In the genomic region with DNA sequence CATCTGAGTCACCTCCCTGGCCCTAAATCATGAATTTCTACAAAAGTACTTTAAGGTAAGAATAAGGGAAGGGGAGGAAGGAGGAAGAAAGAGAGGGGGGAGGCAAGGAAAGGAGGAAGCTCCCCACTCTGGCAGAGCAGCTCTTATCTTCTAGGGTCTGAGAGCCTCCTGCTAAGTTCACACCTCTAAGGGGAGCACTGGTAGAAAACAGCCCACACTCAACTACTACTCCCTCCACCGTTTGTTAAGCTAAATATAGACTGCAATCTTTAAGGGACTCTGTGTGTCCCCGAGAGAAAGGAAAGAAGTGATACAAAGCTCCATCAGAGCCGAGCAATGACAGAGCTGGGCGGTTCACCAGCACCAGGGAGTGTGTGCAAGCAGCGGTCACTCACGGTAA, we compare ENCODE assay signal across 20 mouse cellular contexts. TPM values are rescaled to one million over a fixed set of nuclear protein-coding genes. Genes with fewer than 3 reads are reported as not detected.
DNase-seq lines count a peak whose midpoint lies in the region; ATAC-seq and TF ChIP-seq lines count a peak whose summit lies in the region.
"Had no signal": no experiment of that assay in that cellular context is flagged by ENCODE, and none has a peak within 500 bp of the region (broad histone marks: within the 10 kb centered on the region; RNA-seq: fewer than 3 reads in every experiment).

No protein-coding gene starts in this region.

- intact Hi-C loops in heart, adult 2 months (cut with DNase I) = no loop called here

- 5% methylated on average over 6 of the region's 6 CpGs for WGBS in heart, embryonic 10.5 days
- 14% methylated on average over 6 of the region's 6 CpGs for WGBS in heart, adult 2 months
- 7% methylated on average over 6 of the region's 6 CpGs for WGBS in heart, postnatal 0 days
- WGBS in lung, embryonic 16.5 days = 17% methylated on average over 6 of the region's 6 CpGs
- WGBS in lung, adult 2 months = 41% methylated on average over 6 of the region's 6 CpGs

- DNase-seq in heart, embryonic 10.5 days (ENCODE audit: low spot score) = no peak
- DNase-seq in heart, adult 2 months = no peak
- peak; percentile 63 for DNase-seq in heart, postnatal 0 days (ENCODE audit: low spot score)
- no peak for DNase-seq in heart, adult 8-10 months (ENCODE audit: low spot score)
- DNase-seq in lung, adult 2 months = no peak
- DNase-seq in right cerebral cortex, adult 18-20 months = no peak
- DNase-seq in adrenal gland, postnatal 36 days = no peak
- DNase-seq: cerebellum, adult 9-10 months; gastrocnemius, postnatal 10 days; heart, postnatal 14 days; kidney, adult 18-20 months; layer of hippocampus, postnatal 36 days; lung, postnatal 10 days; midbrain, embryonic 14.5 days; thymus, adult 2 months had no signal

- H3K36me3 ChIP-seq in heart, embryonic 10.5 days = no peaks in the 10 kb centered on the region
- peaks cover 8% of the 10 kb centered on the region for H3K36me3 ChIP-seq in heart, adult 2 months (ENCODE audit: control insufficient read depth, insufficient read depth, low read length)
- no peaks in the 10 kb centered on the region for H3K36me3 ChIP-seq in heart, postnatal 0 days (replicated peaks; ENCODE audit: control insufficient read depth, insufficient read depth, low read length)
- H3K36me3 ChIP-seq in lung, embryonic 16.5 days (ENCODE audit: control insufficient read depth, insufficient read depth, low read length) = no peaks in the 10 kb centered on the region
- H3K36me3 ChIP-seq: embryonic facial prominence, embryonic 10.5 days had no signal

- no peak for TF ChIP-seq CTCF in heart, adult 2 months (IDR thresholded peaks at IDR 0.05)
- TF ChIP-seq CTCF in heart, postnatal 0 days (IDR thresholded peaks at IDR 0.05; ENCODE audit: low read depth) = no peak
- no peak for TF ChIP-seq CTCF in lung, adult 2 months (IDR thresholded peaks at IDR 0.05; ENCODE audit: insufficient read depth, low read length)

- H3K79me2 ChIP-seq in heart, adult 2 months (replicated peaks; ENCODE audit: control insufficient read depth, insufficient read depth, low read length) = peaks cover 2% of the 10 kb centered on the region; the same call in 1 of the 2 replicates

- no peaks in the 10 kb centered on the region for H3K27me3 ChIP-seq in heart, embryonic 10.5 days (ENCODE audit: insufficient read depth, poor library complexity, severe bottlenecking)
- no peaks in the 10 kb centered on the region for H3K27me3 ChIP-seq in heart, adult 2 months (ENCODE audit: control insufficient read depth, insufficient read depth, low read length)
- no peaks in the 10 kb centered on the region for H3K27me3 ChIP-seq in heart, postnatal 0 days (ENCODE audit: control insufficient read depth, insufficient read depth, low read length)
- H3K27me3 ChIP-seq in lung, embryonic 16.5 days (ENCODE audit: control insufficient read depth, insufficient read depth, low read depth, low read length) = no peaks in the 10 kb centered on the region
- H3K27me3 ChIP-seq: forebrain, embryonic 13.5 days; megakaryocyte, embryonic 14.5 days had no signal

- H3K9ac ChIP-seq in heart, adult 2 months (ENCODE audit: low read depth, low read length) = no peak overlapping the region
- no peak overlapping the region; the same call in 1 of the 2 replicates for H3K9ac ChIP-seq in heart, postnatal 0 days (replicated peaks; ENCODE audit: low read depth, low read length)
- no peak overlapping the region for H3K9ac ChIP-seq in lung, embryonic 16.5 days (ENCODE audit: low read length)
- H3K9ac ChIP-seq: forebrain, embryonic 13.5 days had no signal

- peak overlapping the region; percentile 52 for H3K4me2 ChIP-seq in heart, postnatal 0 days (ENCODE audit: low read depth, low read length)
- H3K4me2 ChIP-seq in lung, embryonic 16.5 days (ENCODE audit: low read depth, low read length) = no peak overlapping the region
- H3K4me2 ChIP-seq: forebrain, embryonic 13.5 days had no signal

- no peaks in the 10 kb centered on the region for H3K9me3 ChIP-seq in heart, embryonic 10.5 days
- no peaks in the 10 kb centered on the region for H3K9me3 ChIP-seq in heart, postnatal 0 days (replicated peaks; ENCODE audit: control insufficient read depth, low read length)
- H3K9me3 ChIP-seq in lung, embryonic 16.5 days (ENCODE audit: control insufficient read depth, low read length) = no peaks in the 10 kb centered on the region
- H3K9me3 ChIP-seq: embryonic facial prominence, embryonic 10.5 days; forebrain, embryonic 13.5 days; megakaryocyte, embryonic 14.5 days had no signal

- no peak for TF ChIP-seq POLR2A in heart, adult 2 months (IDR thresholded peaks at IDR 0.05; ENCODE audit: insufficient read depth, low read depth, low read length)
- TF ChIP-seq POLR2A in lung, adult 2 months (IDR thresholded peaks at IDR 0.05; ENCODE audit: borderline replicate concordance, extremely low read depth, low read depth, low read length) = no peak

- H3K4me3 ChIP-seq in heart, embryonic 10.5 days = peak overlapping the region; percentile 43
- H3K4me3 ChIP-seq in heart, adult 2 months = no peak overlapping the region
- peak overlapping the region; percentile 4; the same call in 1 of the 2 replicates for H3K4me3 ChIP-seq in heart, postnatal 0 days (ENCODE audit: low read depth, low read length)
- no peak overlapping the region for H3K4me3 ChIP-seq in lung, embryonic 16.5 days (ENCODE audit: low read length)
- H3K4me3 ChIP-seq in lung, adult 2 months (replicated peaks; ENCODE audit: extremely low read depth, low read depth, low read length) = no peak overlapping the region
- H3K4me3 ChIP-seq: embryonic facial prominence, embryonic 10.5 days; forebrain, embryonic 13.5 days; megakaryocyte, embryonic 14.5 days had no signal

- H3K4me1 ChIP-seq in heart, embryonic 10.5 days = peaks cover 86% of the 10 kb centered on the region
- peaks cover 38% of the 10 kb centered on the region for H3K4me1 ChIP-seq in heart, adult 2 months (ENCODE audit: control insufficient read depth, insufficient read depth, low read length)
- H3K4me1 ChIP-seq in heart, postnatal 0 days (ENCODE audit: control insufficient read depth, insufficient read depth) = peaks cover 76% of the 10 kb centered on the region
- H3K4me1 ChIP-seq in lung, embryonic 16.5 days (replicated peaks; ENCODE audit: control insufficient read depth, insufficient read depth, low read length) = peaks cover 20% of the 10 kb centered on the region
- peaks cover 20% of the 10 kb centered on the region for H3K4me1 ChIP-seq in lung, adult 2 months (ENCODE audit: control insufficient read depth, insufficient read depth, low read length)

- H3K27ac ChIP-seq in heart, embryonic 10.5 days = peak overlapping the region; percentile 80
- no peak overlapping the region; the same call in 1 of the 2 replicates for H3K27ac ChIP-seq in heart, adult 2 months
- peak overlapping the region; percentile 85 for H3K27ac ChIP-seq in heart, postnatal 0 days (ENCODE audit: low read depth)
- no peak overlapping the region for H3K27ac ChIP-seq in lung, embryonic 16.5 days (ENCODE audit: low read length)
- H3K27ac ChIP-seq: embryonic facial prominence, embryonic 10.5 days; forebrain, embryonic 13.5 days; kidney, postnatal 0 days had no signal

- TF ChIP-seq EP300 in heart, adult 2 months (IDR thresholded peaks at IDR 0.05; ENCODE audit: insufficient read depth, low read depth, low read length) = no peak
- TF ChIP-seq EP300 in heart, postnatal 0 days (IDR thresholded peaks at IDR 0.05; ENCODE audit: low read depth) = no peak

- peak; percentile 63 for ATAC-seq in heart, postnatal 0 days (ENCODE audit: insufficient read depth, low read depth)
- ATAC-seq in lung, embryonic 16.5 days (ENCODE audit: low read depth) = peak; percentile 9; the same call in 1 of the 2 replicates
- ATAC-seq: forebrain, embryonic 13.5 days had no signal

RNA-seq across cellular contexts. Expression of a gene that starts 24.6 kb away (rescaled TPM):
- polyA plus RNA-seq in heart, embryonic 10.5 days (2016; fragmentation: Nextera tagmentation; extraction: Ambion mirVana) = 27.7 and 32.6 TPM in 2 replicates
- 10 to 100 TPM; 32.9 to 40.7 TPM for total RNA-seq in heart, adult 2 months (2021)
- polyA plus RNA-seq in heart, adult 2 months (2012; rRNA removed) = 25.9 and 27.4 TPM in 2 replicates
- 43.0 and 46.1 TPM in 2 replicates for total RNA-seq in heart, postnatal 0 days (2014; rRNA removed; ENCODE audit: low replicate concordance)
- polyA plus RNA-seq in heart, postnatal 0 days (2015; fragmentation: Nextera tagmentation; extraction: Ambion mirVana) = 16.9 and 19.3 TPM in 2 replicates
- total RNA-seq in heart, adult 8-10 months (2022) = 10 to 100 TPM; 32.7 to 38.8 (median 35.1) TPM
- polyA plus RNA-seq in lung, embryonic 16.5 days (2015; fragmentation: Nextera tagmentation; extraction: Ambion mirVana) = 20.3 and 20.4 TPM in 2 replicates
- 59.5 and 72.1 TPM in 2 replicates for polyA plus RNA-seq in lung, adult 2 months (2012; rRNA removed)
- total RNA-seq in adrenal gland, postnatal 36 days (2021) = 10 to 100 TPM; 44.1 to 45.3 TPM

Comparison
In these comparisons a context has a peak if more than half of its experiments do, and no peak if none do; other contexts are left out.
1. H3K27ac ChIP-seq: peak in heart, embryonic 10.5 days (single experiment) and heart, postnatal 0 days (single experiment); none in heart, adult 2 months (single experiment) and lung, embryonic 16.5 days (single experiment).
2. H3K4me3 ChIP-seq: peak in heart, embryonic 10.5 days (single experiment) and heart, postnatal 0 days (single experiment); none in heart, adult 2 months (single experiment), lung, embryonic 16.5 days (single experiment) and lung, adult 2 months (single experiment).